Mouse (Mus musculus): ENCODE measurements at regions not wholly inside any gene's neighbourhood (a gene's known extent, or its start where the extent isn't known, plus 50 kb on each side); places are given as distances from the start of the nearest gene placed in this dataset.

GRCm38 (mm10) chr16:86303869-86304268 is 402.2 kb upstream of the Adamts5 start:
- no peaks in the 10 kb centered on the region for H3K79me2 ChIP-seq (ENCODE audit: control insufficient read depth, insufficient read depth)
- H3K4me3 ChIP-seq: no peak overlapping the region
- H3ac ChIP-seq (ENCODE audit: control insufficient read depth, insufficient read length): no peak overlapping the region
- H3K4me2 ChIP-seq (ENCODE audit: low read depth): no peak overlapping the region
- TF ChIP-seq E2F4 (IDR thresholded peaks at IDR 0.05; ENCODE audit: insufficient read depth): no peak
- TF ChIP-seq USF1 (IDR thresholded peaks at IDR 0.05; ENCODE audit: low read depth): no peak
- TF ChIP-seq CEBPB (IDR thresholded peaks at IDR 0.05; ENCODE audit: insufficient read depth, poor library complexity, severe bottlenecking): no peak
- TF ChIP-seq POLR2AphosphoS2 (IDR thresholded peaks at IDR 0.05; ENCODE audit: insufficient read length, low read depth): no peak
- TF ChIP-seq MYOD1 (IDR thresholded peaks at IDR 0.05; ENCODE audit: control insufficient read depth in 1 of 3, insufficient read length in 2 of 3, low read depth in 2 of 3): no peak
- TF ChIP-seq SRF (IDR thresholded peaks at IDR 0.05; ENCODE audit: control insufficient read depth, insufficient read length, low read depth): no peak
- no peak for TF ChIP-seq TCF3 (IDR thresholded peaks at IDR 0.05; ENCODE audit: insufficient read length, low read depth)
- TF ChIP-seq POLR2A (IDR thresholded peaks at IDR 0.05; ENCODE audit: insufficient read length, low read depth): no peak
- TF ChIP-seq MYOG (IDR thresholded peaks at IDR 0.05; ENCODE audit: control insufficient read depth in 1 of 3, insufficient read depth in 1 of 3, insufficient read length in 2 of 3, low read depth in 2 of 3): no peak
- TF ChIP-seq REST (IDR thresholded peaks at IDR 0.05; ENCODE audit: insufficient read depth, insufficient read length): no peak
- no peak for TF ChIP-seq MAX (IDR thresholded peaks at IDR 0.05; ENCODE audit: low read depth)
- no peaks in the 10 kb centered on the region for H3K27me3 ChIP-seq (ENCODE audit: control insufficient read depth, insufficient read depth, insufficient read length)
- H3K36me3 ChIP-seq (ENCODE audit: control insufficient read depth, insufficient read depth): no peaks in the 10 kb centered on the region

GRCm38 (mm10) chr16:86302451-86303145 is 401.0 kb upstream of the Adamts5 start:
- Histone ChIP-seq H3K79me2 (ENCODE audit: control insufficient read depth, insufficient read depth) (no peaks in the 10 kb centered on the region), H3K4me3 (no peak overlapping the region), H3K4me2 (ENCODE audit: low read depth) (no peak overlapping the region), H3ac (ENCODE audit: control insufficient read depth, insufficient read length) (no peak overlapping the region), H3K27me3 (ENCODE audit: control insufficient read depth, insufficient read depth, insufficient read length) (no peaks in the 10 kb centered on the region), H3K36me3 (ENCODE audit: control insufficient read depth, insufficient read depth) (no peaks in the 10 kb centered on the region)
- TF ChIP-seq SRF (IDR thresholded peaks at IDR 0.05; ENCODE audit: control insufficient read depth, insufficient read length, low read depth): no peak
- no peak for TF ChIP-seq E2F4 (IDR thresholded peaks at IDR 0.05; ENCODE audit: insufficient read depth)
- TF ChIP-seq MAX (IDR thresholded peaks at IDR 0.05; ENCODE audit: low read depth): no peak
- TF ChIP-seq TCF12 (IDR thresholded peaks at IDR 0.05; ENCODE audit: insufficient read depth, poor library complexity, severe bottlenecking): no peak
- TF ChIP-seq REST (IDR thresholded peaks at IDR 0.05; ENCODE audit: insufficient read depth, insufficient read length): no peak
- TF ChIP-seq MYOG (IDR thresholded peaks at IDR 0.05; ENCODE audit: control insufficient read depth in 1 of 3, insufficient read depth in 1 of 3, insufficient read length in 2 of 3, low read depth in 2 of 3): no peak
- no peak for TF ChIP-seq POLR2A (IDR thresholded peaks at IDR 0.05; ENCODE audit: insufficient read length, low read depth)
- no peak for TF ChIP-seq CEBPB (IDR thresholded peaks at IDR 0.05; ENCODE audit: insufficient read depth, poor library complexity, severe bottlenecking)
- no peak for TF ChIP-seq MYOD1 (IDR thresholded peaks at IDR 0.05; ENCODE audit: control insufficient read depth in 1 of 3, insufficient read length in 2 of 3, low read depth in 2 of 3)
- no peak for TF ChIP-seq TCF3 (IDR thresholded peaks at IDR 0.05; ENCODE audit: insufficient read length, low read depth)
- TF ChIP-seq POLR2AphosphoS2 (IDR thresholded peaks at IDR 0.05; ENCODE audit: insufficient read length, low read depth): no peak
- TF ChIP-seq USF1 (IDR thresholded peaks at IDR 0.05; ENCODE audit: low read depth): no peak

GRCm38 (mm10) chr16:86294436-86294835 is 392.8 kb upstream of the Adamts5 start:
- H3K27me3 ChIP-seq (ENCODE audit: control insufficient read depth, insufficient read depth, insufficient read length): no peaks in the 10 kb centered on the region
- no peaks in the 10 kb centered on the region for H3K79me2 ChIP-seq (ENCODE audit: control insufficient read depth, insufficient read depth)
- no peak for TF ChIP-seq E2F4 (IDR thresholded peaks at IDR 0.05; ENCODE audit: insufficient read depth)
- H3ac ChIP-seq (ENCODE audit: control insufficient read depth, insufficient read length): no peak overlapping the region
- no peaks in the 10 kb centered on the region for H3K36me3 ChIP-seq (ENCODE audit: control insufficient read depth, insufficient read depth)
- H3K4me3 ChIP-seq: no peak overlapping the region
- H3K4me2 ChIP-seq (ENCODE audit: low read depth): no peak overlapping the region

GRCm38 (mm10) chr16:86281326-86281725 is 379.7 kb upstream of the Adamts5 start:
- Histone ChIP-seq H3K79me2 (ENCODE audit: control insufficient read depth, insufficient read depth) (no peaks in the 10 kb centered on the region), H3K4me2 (ENCODE audit: low read depth) (no peak overlapping the region), H3K36me3 (ENCODE audit: control insufficient read depth, insufficient read depth) (no peaks in the 10 kb centered on the region), H3K4me3 (no peak overlapping the region), H3K27me3 (ENCODE audit: control insufficient read depth, insufficient read depth, insufficient read length) (no peaks in the 10 kb centered on the region), H3ac (ENCODE audit: control insufficient read depth, insufficient read length) (no peak overlapping the region)
- TF ChIP-seq USF1 (IDR thresholded peaks at IDR 0.05; ENCODE audit: low read depth) (no peak), TCF3 (IDR thresholded peaks at IDR 0.05; ENCODE audit: insufficient read length, low read depth) (no peak), TCF12 (IDR thresholded peaks at IDR 0.05; ENCODE audit: insufficient read depth, poor library complexity, severe bottlenecking) (no peak), E2F4 (IDR thresholded peaks at IDR 0.05; ENCODE audit: insufficient read depth) (no peak), POLR2AphosphoS2 (IDR thresholded peaks at IDR 0.05; ENCODE audit: insufficient read length, low read depth) (no peak), MYOG (IDR thresholded peaks at IDR 0.05; ENCODE audit: control insufficient read depth in 1 of 3, insufficient read depth in 1 of 3, insufficient read length in 2 of 3, low read depth in 2 of 3) (no peak), MAX (IDR thresholded peaks at IDR 0.05; ENCODE audit: low read depth) (no peak), MYOD1 (IDR thresholded peaks at IDR 0.05; ENCODE audit: control insufficient read depth in 1 of 3, insufficient read length in 2 of 3, low read depth in 2 of 3) (no peak), SRF (IDR thresholded peaks at IDR 0.05; ENCODE audit: control insufficient read depth, insufficient read length, low read depth) (no peak), POLR2A (IDR thresholded peaks at IDR 0.05; ENCODE audit: insufficient read length, low read depth) (no peak), REST (IDR thresholded peaks at IDR 0.05; ENCODE audit: insufficient read depth, insufficient read length) (no peak), CEBPB (IDR thresholded peaks at IDR 0.05; ENCODE audit: insufficient read depth, poor library complexity, severe bottlenecking) (no peak)

GRCm38 (mm10) chr16:86277031-86277430 is 375.4 kb upstream of the Adamts5 start:
- H3K36me3 ChIP-seq (ENCODE audit: control insufficient read depth, insufficient read depth): no peaks in the 10 kb centered on the region
- H3ac ChIP-seq (ENCODE audit: control insufficient read depth, insufficient read length): no peak overlapping the region
- no peak overlapping the region for H3K4me2 ChIP-seq (ENCODE audit: low read depth)
- H3K79me2 ChIP-seq (ENCODE audit: control insufficient read depth, insufficient read depth): no peaks in the 10 kb centered on the region
- H3K27me3 ChIP-seq (ENCODE audit: control insufficient read depth, insufficient read depth, insufficient read length): no peaks in the 10 kb centered on the region
- no peak for TF ChIP-seq MYOG (IDR thresholded peaks at IDR 0.05; ENCODE audit: control insufficient read depth in 1 of 3, insufficient read depth in 1 of 3, insufficient read length in 2 of 3, low read depth in 2 of 3)
- TF ChIP-seq REST (IDR thresholded peaks at IDR 0.05; ENCODE audit: insufficient read depth, insufficient read length): no peak
- no peak overlapping the region for H3K4me3 ChIP-seq

Data from myocyte (in vitro differentiated cells).